Mouse (Mus musculus): ENCODE measurements around the gene Ankrd23. TPM values are rescaled to one million over a fixed set of nuclear protein-coding genes. Genes with fewer than 3 reads are reported as not detected.

Gene Ankrd23
- polyA plus RNA-seq, 1 experiment from 2014 or later = 12.2 TPM

GRCm38 (mm10) chr1:36523332-36524013, 13.2 kb downstream of the Ankrd23 start:
- Histone ChIP-seq H3K4me2 (ENCODE audit: low read length) (no peak overlapping the region), H3K4me3 (ENCODE audit: low read length) (no peak overlapping the region), H3K36me3 (ENCODE audit: control insufficient read depth, insufficient read depth, low read length) (peaks cover 48% of the 10 kb centered on the region), H3K27me3 (replicated peaks; ENCODE audit: control insufficient read depth, insufficient read depth, low read length) (no peaks in the 10 kb centered on the region), H3K27ac (ENCODE audit: low read depth, low read length) (no peak overlapping the region), H3K9me3 (ENCODE audit: control insufficient read depth, low read length) (no peaks in the 10 kb centered on the region), H3K9ac (ENCODE audit: low read depth, low read length) (no peak overlapping the region), H3K4me1 (ENCODE audit: control insufficient read depth, insufficient read depth, low read depth, low read length) (peaks cover 2% of the 10 kb centered on the region; the same call in 1 of the 2 replicates)
- 45% methylated on average over 9 of the region's 9 CpGs for WGBS
- peak; percentile 55 for ATAC-seq

DNA sequence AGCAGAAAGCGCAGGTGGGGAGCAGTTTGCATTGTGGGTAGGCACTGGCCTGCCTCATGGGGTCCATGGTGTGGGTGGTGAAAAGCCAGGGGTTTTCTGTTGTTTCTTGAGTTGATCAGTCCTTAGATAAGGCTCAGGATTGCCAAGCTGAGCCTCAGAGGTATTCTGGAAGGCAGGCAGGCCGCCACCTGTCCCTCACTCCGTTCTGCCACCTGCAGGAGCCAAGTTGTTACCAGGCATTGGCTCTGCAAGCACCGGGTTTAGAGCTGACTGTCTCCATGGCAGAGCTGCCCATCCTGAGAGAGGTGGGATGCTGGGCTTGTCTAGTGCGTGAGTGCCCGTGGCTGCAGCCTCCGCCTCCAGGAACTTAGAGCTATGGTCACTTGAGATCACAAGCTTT, 14.5 kb downstream of the Ankrd23 start:
- H3K4me2 ChIP-seq (ENCODE audit: low read length) = no peak overlapping the region
- no peak overlapping the region for H3K27ac ChIP-seq (ENCODE audit: low read depth, low read length)
- H3K9ac ChIP-seq (ENCODE audit: low read depth, low read length) = no peak overlapping the region
- ATAC-seq = no peak
- 88% methylated on average over 7 of the region's 7 CpGs for WGBS
- no peaks in the 10 kb centered on the region for H3K9me3 ChIP-seq (ENCODE audit: control insufficient read depth, low read length)
- H3K4me1 ChIP-seq (ENCODE audit: control insufficient read depth, insufficient read depth, low read depth, low read length) = no peaks in the 10 kb centered on the region; the same call in 1 of the 2 replicates
- H3K36me3 ChIP-seq (ENCODE audit: control insufficient read depth, insufficient read depth, low read length) = peaks cover 50% of the 10 kb centered on the region
- no peak overlapping the region for H3K4me3 ChIP-seq (ENCODE audit: low read length)
- H3K27me3 ChIP-seq (replicated peaks; ENCODE audit: control insufficient read depth, insufficient read depth, low read length) = no peaks in the 10 kb centered on the region

GRCm38 (mm10) chr1:36519626-36520025, 17.1 kb downstream of the Ankrd23 start:
- Histone ChIP-seq H3K27ac (ENCODE audit: low read depth, low read length) (no peak overlapping the region), H3K9ac (ENCODE audit: low read depth, low read length) (no peak overlapping the region), H3K27me3 (replicated peaks; ENCODE audit: control insufficient read depth, insufficient read depth, low read length) (no peaks in the 10 kb centered on the region), H3K36me3 (ENCODE audit: control insufficient read depth, insufficient read depth, low read length) (peaks cover 37% of the 10 kb centered on the region), H3K4me2 (ENCODE audit: low read length) (no peak overlapping the region), H3K4me3 (ENCODE audit: low read length) (no peak overlapping the region), H3K4me1 (ENCODE audit: control insufficient read depth, insufficient read depth, low read depth, low read length) (peaks cover 12% of the 10 kb centered on the region), H3K9me3 (ENCODE audit: control insufficient read depth, low read length) (no peaks in the 10 kb centered on the region)
- WGBS = 86% methylated on average over 11 of the region's 11 CpGs
- ATAC-seq = no peak

DNA sequence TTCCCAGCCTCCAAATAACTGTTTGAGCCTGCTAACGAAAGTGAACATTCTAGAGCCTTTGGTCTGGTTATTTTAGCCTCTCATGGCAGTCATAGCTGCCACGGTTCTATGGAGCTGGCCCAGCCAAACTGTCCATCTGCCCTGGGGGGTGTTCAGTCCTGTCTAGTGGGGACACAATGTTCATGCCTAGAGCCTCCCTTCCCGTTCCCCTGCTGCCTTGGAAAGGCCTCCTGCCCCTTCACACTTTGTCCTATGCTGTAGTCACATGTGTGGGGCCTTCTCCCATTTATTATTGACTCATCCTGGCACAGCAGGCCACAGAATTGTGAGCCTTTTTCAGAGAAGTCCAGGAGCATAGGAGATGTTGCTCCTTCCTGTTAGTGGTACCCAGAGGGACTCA, 18.4 kb downstream of the Ankrd23 start:
- no peak for ATAC-seq
- no peak overlapping the region for H3K4me2 ChIP-seq (ENCODE audit: low read length)
- no peaks in the 10 kb centered on the region for H3K27me3 ChIP-seq (replicated peaks; ENCODE audit: control insufficient read depth, insufficient read depth, low read length)
- no peak overlapping the region for H3K9ac ChIP-seq (ENCODE audit: low read depth, low read length)
- no peak overlapping the region for H3K4me3 ChIP-seq (ENCODE audit: low read length)
- WGBS = 83% methylated on average over 3 of the region's 3 CpGs
- no peak overlapping the region for H3K27ac ChIP-seq (ENCODE audit: low read depth, low read length)
- H3K36me3 ChIP-seq (ENCODE audit: control insufficient read depth, insufficient read depth, low read length) = peaks cover 30% of the 10 kb centered on the region
- H3K4me1 ChIP-seq (ENCODE audit: control insufficient read depth, insufficient read depth, low read depth, low read length) = peaks cover 25% of the 10 kb centered on the region
- no peaks in the 10 kb centered on the region for H3K9me3 ChIP-seq (ENCODE audit: control insufficient read depth, low read length)

DNA sequence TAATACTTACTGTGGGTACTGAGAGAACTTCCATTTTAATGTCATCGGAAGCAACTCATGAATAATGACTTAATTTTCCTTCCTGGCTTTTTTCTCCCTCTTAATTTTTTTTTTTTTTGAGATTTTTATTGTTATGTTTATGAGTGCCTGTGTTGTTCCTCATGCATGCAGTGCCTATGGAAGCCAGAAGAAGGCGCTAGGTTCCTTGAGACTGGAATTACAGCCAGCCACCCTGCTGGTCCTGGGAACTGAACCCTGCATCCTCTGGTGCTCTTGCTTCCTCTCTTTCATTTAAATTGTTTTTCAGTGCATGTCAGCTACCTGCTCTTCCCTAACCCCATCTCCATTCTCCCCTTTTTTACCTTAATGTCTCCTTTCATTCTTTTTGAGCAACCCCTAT, 23.0 kb downstream of the Ankrd23 start:
- H3K27me3 ChIP-seq (replicated peaks; ENCODE audit: control insufficient read depth, insufficient read depth, low read length) = no peaks in the 10 kb centered on the region
- ATAC-seq = no peak

DNA sequence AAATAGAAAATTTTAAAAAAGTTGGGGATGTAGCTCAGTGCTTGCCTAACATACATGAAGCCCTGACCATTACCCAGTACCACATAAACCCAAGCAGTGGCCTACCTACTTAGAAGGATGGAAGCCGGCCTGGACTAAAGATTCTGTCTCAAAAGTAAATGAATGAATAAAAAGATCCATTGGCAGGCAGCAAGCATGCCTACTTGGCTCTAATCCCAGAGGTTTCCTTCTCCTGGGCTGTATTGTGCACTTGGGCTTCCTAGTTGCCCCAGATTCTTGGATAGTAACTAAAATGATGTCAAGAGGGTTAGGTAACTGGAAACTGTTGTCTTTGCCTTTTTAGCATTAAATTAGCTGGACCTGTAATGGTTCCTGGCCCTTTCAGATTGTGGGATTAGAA, 23.4 kb downstream of the Ankrd23 start:
- no peak for ATAC-seq

More for the DNA sequence above, 23.0 kb downstream of the Ankrd23 start:
- H3K36me3 ChIP-seq (ENCODE audit: control insufficient read depth, insufficient read depth, low read length) = peaks cover 2% of the 10 kb centered on the region; the same call in 1 of the 2 replicates
- WGBS = 33% methylated on average over 2 of the region's 2 CpGs
- H3K4me2 ChIP-seq (ENCODE audit: low read length) = peak overlapping the region; percentile 92
- no peaks in the 10 kb centered on the region for H3K9me3 ChIP-seq (ENCODE audit: control insufficient read depth, low read length)
- H3K4me3 ChIP-seq (ENCODE audit: low read length) = peak overlapping the region; percentile 84
- H3K27ac ChIP-seq (ENCODE audit: low read depth, low read length) = no peak overlapping the region
- peaks cover 28% of the 10 kb centered on the region for H3K4me1 ChIP-seq (ENCODE audit: control insufficient read depth, insufficient read depth, low read depth, low read length)
- H3K9ac ChIP-seq (ENCODE audit: low read depth, low read length) = no peak overlapping the region

GRCm38 (mm10) chr1:36512966-36513280, 23.8 kb downstream of the Ankrd23 start:
- H3K9me3 ChIP-seq (ENCODE audit: control insufficient read depth, low read length) = no peaks in the 10 kb centered on the region
- H3K4me2 ChIP-seq (ENCODE audit: low read length) = peak overlapping the region; percentile 92
- H3K27me3 ChIP-seq (replicated peaks; ENCODE audit: control insufficient read depth, insufficient read depth, low read length) = no peaks in the 10 kb centered on the region
- H3K9ac ChIP-seq (ENCODE audit: low read depth, low read length) = peak overlapping the region; percentile 88
- H3K4me3 ChIP-seq (ENCODE audit: low read length) = peak overlapping the region; percentile 84
- peaks cover 28% of the 10 kb centered on the region for H3K4me1 ChIP-seq (ENCODE audit: control insufficient read depth, insufficient read depth, low read depth, low read length)
- ATAC-seq = no peak
- 2% methylated on average over 16 of the region's 16 CpGs for WGBS
- peaks cover 2% of the 10 kb centered on the region; the same call in 1 of the 2 replicates for H3K36me3 ChIP-seq (ENCODE audit: control insufficient read depth, insufficient read depth, low read length)
- H3K27ac ChIP-seq (ENCODE audit: low read depth, low read length) = peak overlapping the region; percentile 96

More for the DNA sequence above, 23.4 kb downstream of the Ankrd23 start:
- Histone ChIP-seq H3K4me1 (ENCODE audit: control insufficient read depth, insufficient read depth, low read depth, low read length) (peaks cover 28% of the 10 kb centered on the region), H3K36me3 (ENCODE audit: control insufficient read depth, insufficient read depth, low read length) (peaks cover 2% of the 10 kb centered on the region; the same call in 1 of the 2 replicates), H3K27ac (ENCODE audit: low read depth, low read length) (no peak overlapping the region), H3K4me3 (ENCODE audit: low read length) (peak overlapping the region; percentile 84), H3K27me3 (replicated peaks; ENCODE audit: control insufficient read depth, insufficient read depth, low read length) (no peaks in the 10 kb centered on the region), H3K9me3 (ENCODE audit: control insufficient read depth, low read length) (no peaks in the 10 kb centered on the region), H3K4me2 (ENCODE audit: low read length) (peak overlapping the region; percentile 92), H3K9ac (ENCODE audit: low read depth, low read length) (peak overlapping the region; percentile 88; the same call in 1 of the 2 replicates)
- WGBS = 0% methylated on average over 1 of the region's 1 CpGs

GRCm38 (mm10) chr1:36512089-36512965, 24.4 kb downstream of the Ankrd23 start:
- ATAC-seq = peak; percentile 76
- peak overlapping the region; percentile 88 for H3K9ac ChIP-seq (ENCODE audit: low read depth, low read length)
- WGBS = 1% methylated on average over 79 of the region's 126 CpGs

More at GRCm38 (mm10) chr1:36512089-36512965, 24.4 kb downstream of the Ankrd23 start:
- Histone ChIP-seq H3K36me3 (ENCODE audit: control insufficient read depth, insufficient read depth, low read length) (peaks cover 3% of the 10 kb centered on the region; the same call in 1 of the 2 replicates), H3K27ac (ENCODE audit: low read depth, low read length) (peak overlapping the region; percentile 96), H3K4me2 (ENCODE audit: low read length) (peak overlapping the region; percentile 92), H3K4me1 (ENCODE audit: control insufficient read depth, insufficient read depth, low read depth, low read length) (peaks cover 28% of the 10 kb centered on the region), H3K4me3 (ENCODE audit: low read length) (peak overlapping the region; percentile 84), H3K27me3 (replicated peaks; ENCODE audit: control insufficient read depth, insufficient read depth, low read length) (no peaks in the 10 kb centered on the region), H3K9me3 (ENCODE audit: control insufficient read depth, low read length) (no peaks in the 10 kb centered on the region)

Data from hindbrain, embryonic 16.5 days (tissue).